Mouse (Mus musculus) cerebellum, adult 2 months (tissue): ENCODE data around the gene Grb10.

Source experiments
- CTCF ChIP-seq: fragments of 200-500 bp; IDR thresholded peaks from 2 replicates; pipeline ENCODE4 v1.5.1; 2011; ENCODE audit warnings: low read depth, mild to moderate bottlenecking, control low read depth, low read length, moderate library complexity, borderline replicate concordance; ENCODE audit not compliant: insufficient read depth
- POLR2A ChIP-seq: fragments of 200-500 bp; IDR thresholded peaks from 2 replicates; pipeline ENCODE4 v1.6.1; 2011; ENCODE audit warnings: low read length, control low read depth, borderline replicate concordance; ENCODE audit not compliant: insufficient read depth

- TF ChIP-seq CTCF, result no peak
- TF ChIP-seq POLR2A, result no peak
Observed at GRCm38 (mm10) chr11:11989850-11990249, 48.6 kb downstream of the Grb10 start.
